ENCODE assay signal across 19 mouse cellular contexts in the genomic region with DNA sequence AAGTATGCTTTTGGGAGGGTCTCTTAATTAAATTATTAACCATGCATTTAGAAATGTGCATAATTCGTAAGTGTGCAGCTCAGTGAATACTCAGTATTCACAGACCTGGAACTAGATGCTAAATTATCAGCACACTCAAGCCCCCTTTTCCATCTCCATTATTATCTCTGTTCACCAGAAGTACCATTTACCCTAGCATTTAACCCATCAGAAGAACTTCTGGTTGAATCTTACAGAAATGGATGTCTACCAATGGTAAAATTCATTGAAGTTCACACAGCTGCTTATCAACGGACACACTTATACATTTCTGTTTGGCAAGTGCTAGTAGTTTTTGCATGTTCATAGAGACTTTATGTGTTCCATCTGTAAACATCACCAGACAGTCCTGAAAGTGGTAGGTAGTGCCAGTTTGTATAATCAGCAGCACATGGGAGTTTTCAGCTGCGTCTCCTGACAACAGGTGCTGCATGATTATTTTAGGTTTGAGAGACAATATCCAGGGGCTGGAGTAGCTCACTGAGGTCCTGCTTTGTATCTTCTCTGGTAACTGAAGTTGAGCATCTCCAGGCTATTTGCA.
"Had no signal": no experiment of that assay in that cellular context is flagged by ENCODE, and none has a peak within 500 bp of the region (broad histone marks: within the 10 kb centered on the region; RNA-seq: fewer than 3 reads in every experiment).

No protein-coding gene starts in this region.

- H3K4me1 ChIP-seq: megakaryocyte, embryonic 14.5 days; midbrain, embryonic 10.5 days; midbrain, embryonic 12.5 days; neural tube, embryonic 13.5 days; neural tube, embryonic 15.5 days; stomach, embryonic 15.5 days had no signal

- H3K9ac ChIP-seq: liver, embryonic 14.5 days; lung, embryonic 14.5 days; midbrain, embryonic 12.5 days; neural tube, embryonic 13.5 days; neural tube, embryonic 15.5 days; stomach, embryonic 15.5 days had no signal

- ATAC-seq: midbrain, embryonic 16.5 days had no signal

- H3K27ac ChIP-seq: liver, embryonic 14.5 days; midbrain, embryonic 10.5 days; midbrain, embryonic 12.5 days; neural tube, embryonic 13.5 days; neural tube, embryonic 15.5 days; stomach, embryonic 15.5 days; stomach, postnatal 0 days had no signal

- H3K4me3 ChIP-seq: megakaryocyte, embryonic 14.5 days; midbrain, embryonic 10.5 days; midbrain, embryonic 12.5 days; myocyte; neural tube, embryonic 13.5 days; neural tube, embryonic 15.5 days; stomach, embryonic 15.5 days had no signal

- H3K4me2 ChIP-seq: lung, embryonic 14.5 days; midbrain, embryonic 12.5 days; neural tube, embryonic 13.5 days; neural tube, embryonic 15.5 days; stomach, embryonic 15.5 days had no signal

- H3K9me3 ChIP-seq: megakaryocyte, embryonic 14.5 days; midbrain, embryonic 10.5 days; midbrain, embryonic 12.5 days; neural tube, embryonic 13.5 days; neural tube, embryonic 15.5 days; stomach, embryonic 15.5 days had no signal

- H3K36me3 ChIP-seq: midbrain, embryonic 10.5 days; midbrain, embryonic 12.5 days; neural tube, embryonic 13.5 days; neural tube, embryonic 15.5 days; stomach, embryonic 15.5 days had no signal

- DNase-seq: lung, adult 18-20 months; lung, embryonic 14.5 days; lung, postnatal 10 days; lung, postnatal 4 days; midbrain, embryonic 14.5 days; right cerebral cortex, postnatal 14 days; thymus, adult 2 months; thymus, postnatal 25 days; thymus, postnatal 4 days had no signal

- H3K27me3 ChIP-seq: megakaryocyte, embryonic 14.5 days; midbrain, embryonic 12.5 days; neural tube, embryonic 13.5 days; neural tube, embryonic 15.5 days; stomach, embryonic 15.5 days had no signal
